26 mouse cellular contexts compared by ENCODE assay signal in genomic region chr2:129333471-129333870, GRCm38 (mm10). TPM values are rescaled to one million over a fixed set of nuclear protein-coding genes. Genes with fewer than 3 reads are reported as not detected.
DNase-seq lines count a peak whose midpoint lies in the region; ATAC-seq and TF ChIP-seq lines count a peak whose summit lies in the region.
"Had no signal": no experiment of that assay in that cellular context is flagged by ENCODE, and none has a peak within 500 bp of the region (broad histone marks: within the 10 kb centered on the region; RNA-seq: fewer than 3 reads in every experiment).

No protein-coding gene starts in this region.

- WGBS in intestine, embryonic 14.5 days, result 54% methylated on average over 4 of the region's 4 CpGs
- WGBS in intestine, postnatal 0 days, result 68% methylated on average over 4 of the region's 4 CpGs
- WGBS in lung, embryonic 14.5 days, result 56% methylated on average over 4 of the region's 4 CpGs

- no peak overlapping the region for H3K9ac ChIP-seq in intestine, embryonic 14.5 days (ENCODE audit: low read length)
- no peak overlapping the region for H3K9ac ChIP-seq in intestine, postnatal 0 days (ENCODE audit: low read depth, low read length)
- no peak overlapping the region for H3K9ac ChIP-seq in lung, embryonic 14.5 days
- H3K9ac ChIP-seq: embryonic facial prominence, embryonic 13.5 days; embryonic facial prominence, embryonic 15.5 days; forebrain, embryonic 12.5 days had no signal

- no peak overlapping the region for H3K4me3 ChIP-seq in intestine, embryonic 14.5 days (ENCODE audit: low read depth, low read length)
- no peak overlapping the region for H3K4me3 ChIP-seq in intestine, postnatal 0 days (ENCODE audit: low read depth, low read length)
- no peak overlapping the region for H3K4me3 ChIP-seq in lung, embryonic 14.5 days (ENCODE audit: low read depth, low read length)
- H3K4me3 ChIP-seq: embryonic facial prominence, embryonic 13.5 days; embryonic facial prominence, embryonic 15.5 days; erythroblast, embryonic 14.5 days; forebrain, embryonic 10.5 days; forebrain, embryonic 12.5 days had no signal

- no peak for TF ChIP-seq POLR2A in brain, embryonic 14.5 days (IDR thresholded peaks at IDR 0.05; ENCODE audit: borderline replicate concordance, extremely low read depth, insufficient read depth, insufficient read length, poor library complexity, severe bottlenecking)

- H3K27me3 ChIP-seq in intestine, embryonic 14.5 days (replicated peaks; ENCODE audit: control insufficient read depth, insufficient read depth, low read length), result no peaks in the 10 kb centered on the region
- no peaks in the 10 kb centered on the region for H3K27me3 ChIP-seq in intestine, postnatal 0 days (replicated peaks; ENCODE audit: control insufficient read depth, insufficient read depth, low read length)
- no peaks in the 10 kb centered on the region for H3K27me3 ChIP-seq in lung, embryonic 14.5 days (ENCODE audit: insufficient read depth, low read length)
- H3K27me3 ChIP-seq: embryonic facial prominence, embryonic 13.5 days; embryonic facial prominence, embryonic 15.5 days; forebrain, embryonic 12.5 days had no signal

- no peak for TF ChIP-seq CTCF in intestine, postnatal 0 days (IDR thresholded peaks at IDR 0.05; ENCODE audit: low read depth)
- TF ChIP-seq CTCF in lung, embryonic 14.5 days (IDR thresholded peaks at IDR 0.05; ENCODE audit: low read depth), result no peak
- no peak for TF ChIP-seq CTCF in brain, embryonic 14.5 days (IDR thresholded peaks at IDR 0.05; ENCODE audit: borderline replicate concordance, extremely low read depth, insufficient read depth, insufficient read length)

- DNase-seq in intestine, embryonic 14.5 days (ENCODE audit: low spot score), result peak; percentile 52
- peak; percentile 26 for DNase-seq in lung, embryonic 14.5 days
- DNase-seq in lung, postnatal 10 days, result no peak
- DNase-seq in brain, adult 2 months (ENCODE audit: low read depth, low spot score), result peak; percentile 5
- DNase-seq in brain, embryonic 14.5 days (ENCODE audit: low read depth), result peak; percentile 14
- no peak for DNase-seq in natural killer cell, adult 2 months (ENCODE audit: low spot score in 2 of 2)
- DNase-seq: adrenal gland, adult 2 months; adrenal gland, postnatal 10 days; adrenal gland, postnatal 25 days; cerebellum, adult 11 months; cerebellum, adult 18-20 months; cerebellum, adult 8-10 months; cerebellum, adult 9-11 months; cerebellum, postnatal 14 days; cerebellum, postnatal 36 days; embryo, embryonic 11 days had no signal

- no peak for ATAC-seq in intestine, embryonic 14.5 days (replicated peaks; ENCODE audit: low FRiP score, low TSS enrichment, low read depth)
- ATAC-seq in intestine, postnatal 0 days, result no peak
- ATAC-seq in lung, embryonic 14.5 days (ENCODE audit: insufficient read depth), result no peak; the same call in 1 of the 2 replicates
- ATAC-seq: forebrain, embryonic 14.5 days; forebrain, embryonic 16.5 days had no signal

- no peaks in the 10 kb centered on the region for H3K9me3 ChIP-seq in intestine, embryonic 14.5 days (ENCODE audit: control insufficient read depth, low read length)
- no peaks in the 10 kb centered on the region for H3K9me3 ChIP-seq in intestine, postnatal 0 days (ENCODE audit: control insufficient read depth)
- no peaks in the 10 kb centered on the region for H3K9me3 ChIP-seq in lung, embryonic 14.5 days (ENCODE audit: low read depth, low read length)
- H3K9me3 ChIP-seq: embryonic facial prominence, embryonic 13.5 days; embryonic facial prominence, embryonic 15.5 days; forebrain, embryonic 10.5 days; forebrain, embryonic 12.5 days had no signal

- no peak overlapping the region for H3K27ac ChIP-seq in intestine, embryonic 14.5 days (ENCODE audit: low read depth)
- H3K27ac ChIP-seq in intestine, postnatal 0 days (ENCODE audit: low read depth, low read length), result no peak overlapping the region
- no peak overlapping the region for H3K27ac ChIP-seq in lung, embryonic 14.5 days (ENCODE audit: low read depth)
- H3K27ac ChIP-seq: embryonic facial prominence, embryonic 13.5 days; embryonic facial prominence, embryonic 15.5 days; forebrain, embryonic 10.5 days; forebrain, embryonic 12.5 days had no signal

- H3K4me2 ChIP-seq in intestine, embryonic 14.5 days (ENCODE audit: low read length), result no peak overlapping the region
- no peak overlapping the region for H3K4me2 ChIP-seq in intestine, postnatal 0 days (replicated peaks; ENCODE audit: low read depth)
- no peak overlapping the region for H3K4me2 ChIP-seq in lung, embryonic 14.5 days
- H3K4me2 ChIP-seq: embryonic facial prominence, embryonic 13.5 days; embryonic facial prominence, embryonic 15.5 days; forebrain, embryonic 12.5 days had no signal

- H3K4me1 ChIP-seq in intestine, embryonic 14.5 days (replicated peaks; ENCODE audit: control insufficient read depth, insufficient read depth, low read length), result no peaks in the 10 kb centered on the region
- H3K4me1 ChIP-seq in intestine, postnatal 0 days (replicated peaks; ENCODE audit: control insufficient read depth, insufficient read depth, low read length), result 0 out of 2 replicates have a peak, but pooled peaks cover 9% of the 10 kb centered on the region
- H3K4me1 ChIP-seq in lung, embryonic 14.5 days (ENCODE audit: insufficient read depth), result no peaks in the 10 kb centered on the region
- H3K4me1 ChIP-seq: forebrain, embryonic 12.5 days had no signal

- no peaks in the 10 kb centered on the region for H3K36me3 ChIP-seq in intestine, embryonic 14.5 days (ENCODE audit: control insufficient read depth, insufficient read depth, low read length)
- no peaks in the 10 kb centered on the region for H3K36me3 ChIP-seq in intestine, postnatal 0 days (ENCODE audit: control insufficient read depth, insufficient read depth)
- H3K36me3 ChIP-seq in lung, embryonic 14.5 days (ENCODE audit: insufficient read depth), result no peaks in the 10 kb centered on the region
- H3K36me3 ChIP-seq: embryonic facial prominence, embryonic 13.5 days; embryonic facial prominence, embryonic 15.5 days; forebrain, embryonic 10.5 days; forebrain, embryonic 12.5 days had no signal

RNA-seq across cellular contexts. Expression of gene Il1a, which starts 23.7 kb away (rescaled TPM):
- 0.15 TPM in 1 of 2 replicates, not detected in the other for polyA plus RNA-seq in intestine, embryonic 14.5 days (2014; fragmentation: Nextera tagmentation; extraction: Ambion mirVana)
- 10.2 and 18.4 TPM in 2 replicates for polyA plus RNA-seq in intestine, postnatal 0 days (2015; fragmentation: Nextera tagmentation; extraction: Ambion mirVana)
- not detected in 2 replicates for polyA plus RNA-seq in lung, embryonic 14.5 days (2014; fragmentation: Nextera tagmentation; extraction: Ambion mirVana)
- polyA plus RNA-seq in brain, embryonic 14.5 days (2012; rRNA removed), result 0.15 and 0.18 TPM in 2 replicates
- polyA plus RNA-seq: adrenal gland, adult 2 months; C2C12; embryonic facial prominence, embryonic 11.5 days; embryonic facial prominence, embryonic 13.5 days; embryonic facial prominence, embryonic 15.5 days; erythroblast, embryonic 14.5 days; forebrain, embryonic 10.5 days had no signal

RNA-seq across cellular contexts. Expression of gene Ckap2l, which starts 36.5 kb away (rescaled TPM):
- 48.6 and 60.1 TPM in 2 replicates for polyA plus RNA-seq in intestine, embryonic 14.5 days (2014; fragmentation: Nextera tagmentation; extraction: Ambion mirVana)
- 9.2 and 11.0 TPM in 2 replicates for polyA plus RNA-seq in intestine, postnatal 0 days (2015; fragmentation: Nextera tagmentation; extraction: Ambion mirVana)
- polyA plus RNA-seq in lung, embryonic 14.5 days (2014; fragmentation: Nextera tagmentation; extraction: Ambion mirVana), result 73.4 and 79.4 TPM in 2 replicates
- 4.4 and 6.9 TPM in 2 replicates for polyA plus RNA-seq in brain, embryonic 14.5 days (2012; rRNA removed)

RNA-seq across cellular contexts. Expression of gene Il1b, which starts 37.5 kb away (rescaled TPM):
- polyA plus RNA-seq in intestine, embryonic 14.5 days (2014; fragmentation: Nextera tagmentation; extraction: Ambion mirVana), result 0.18 and 0.31 TPM in 2 replicates
- 0.33 and 0.35 TPM in 2 replicates for polyA plus RNA-seq in intestine, postnatal 0 days (2015; fragmentation: Nextera tagmentation; extraction: Ambion mirVana)
- polyA plus RNA-seq in lung, embryonic 14.5 days (2014; fragmentation: Nextera tagmentation; extraction: Ambion mirVana), result not detected in 2 replicates
- 0.10 TPM in 1 of 2 replicates, not detected in the other for polyA plus RNA-seq in brain, embryonic 14.5 days (2012; rRNA removed)
- polyA plus RNA-seq: C2C12; erythroblast, embryonic 14.5 days; forebrain, embryonic 10.5 days; forebrain, embryonic 12.5 days; forebrain, embryonic 14.5 days; forebrain, embryonic 16.5 days had no signal

Comparison
In these comparisons a context has a peak if more than half of its experiments do, and no peak if none do; other contexts are left out.
1. DNase-seq: peak in intestine, embryonic 14.5 days (single experiment), lung, embryonic 14.5 days (single experiment), brain, adult 2 months (single experiment) and brain, embryonic 14.5 days (single experiment); none in lung, postnatal 10 days (single experiment) and natural killer cell, adult 2 months (0 of 2).